10 mouse cellular contexts compared by ENCODE assay signal in the genomic region with DNA sequence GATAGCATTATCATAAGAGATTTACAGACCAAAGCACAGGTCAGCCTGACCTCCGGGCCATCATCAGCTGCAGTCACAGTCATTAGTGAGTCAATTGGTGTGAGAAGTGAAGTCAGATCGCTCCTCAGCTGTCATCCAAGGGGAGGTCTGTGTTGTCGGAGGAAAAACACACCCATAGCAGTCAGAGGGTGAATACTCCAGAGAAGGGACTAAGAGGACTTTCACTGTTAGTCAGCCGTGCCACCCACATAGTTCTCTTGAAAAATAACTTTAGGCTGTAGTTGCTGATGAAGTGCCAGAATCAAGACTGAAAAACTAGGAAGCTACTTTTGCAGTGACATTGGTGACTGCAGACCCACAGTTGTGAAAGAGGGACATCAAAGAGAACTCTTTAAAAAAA.
DNase-seq lines count a peak whose midpoint lies in the region; ATAC-seq lines count a peak whose summit lies in the region.
"Had no signal": no experiment of that assay in that cellular context is flagged by ENCODE, and none has a peak within 500 bp of the region (broad histone marks: within the 10 kb centered on the region; RNA-seq: fewer than 3 reads in every experiment).

No protein-coding gene starts in this region.

- peak overlapping the region; percentile 25; the same call in 1 of the 2 replicates for H3K4me3 ChIP-seq in heart, embryonic 11.5 days (ENCODE audit: low read depth, low read length)
- no peak overlapping the region for H3K4me3 ChIP-seq in liver, embryonic 12.5 days
- H3K4me3 ChIP-seq in stomach, embryonic 16.5 days (replicated peaks; ENCODE audit: low read length) = no peak overlapping the region
- no peak overlapping the region for H3K4me3 ChIP-seq in embryonic facial prominence, embryonic 10.5 days

- no peaks in the 10 kb centered on the region for H3K36me3 ChIP-seq in heart, embryonic 11.5 days (ENCODE audit: control insufficient read depth, insufficient read depth, low read length)
- no peaks in the 10 kb centered on the region for H3K36me3 ChIP-seq in liver, embryonic 12.5 days
- no peaks in the 10 kb centered on the region for H3K36me3 ChIP-seq in stomach, embryonic 16.5 days (ENCODE audit: control insufficient read depth, insufficient read depth, low read length)
- no peaks in the 10 kb centered on the region for H3K36me3 ChIP-seq in embryonic facial prominence, embryonic 10.5 days (replicated peaks)
- H3K36me3 ChIP-seq: G1E had no signal

- DNase-seq in heart, postnatal 36 days = no peak
- peak; percentile 7 for DNase-seq in lung, postnatal 10 days
- DNase-seq in lung, postnatal 14 days = no peak
- DNase-seq in embryonic facial prominence, embryonic 10.5 days (ENCODE audit: low spot score) = no peak
- no peak for DNase-seq in left cerebral cortex, postnatal 36 days (ENCODE audit: low spot score in 2 of 2)
- DNase-seq: adrenal gland, postnatal 36 days had no signal

- H3K27ac ChIP-seq in heart, embryonic 11.5 days (ENCODE audit: low read depth, low read length) = no peak overlapping the region
- no peak overlapping the region for H3K27ac ChIP-seq in liver, embryonic 12.5 days
- H3K27ac ChIP-seq in stomach, embryonic 16.5 days (ENCODE audit: low read length) = no peak overlapping the region
- no peak overlapping the region for H3K27ac ChIP-seq in embryonic facial prominence, embryonic 10.5 days (replicated peaks)

- intact Hi-C loops in heart, postnatal 36 days (cut with DNase I) = no loop called here
- intact Hi-C loops in left cerebral cortex, postnatal 36 days (cut with DNase I) = loop anchor here (10.0 kb wide), 1 partner anchor 424 kb away; no protein-coding TSS in a partner anchor

- ATAC-seq in heart, embryonic 11.5 days (replicated peaks; ENCODE audit: insufficient number of reproducible peaks, low FRiP score, low TSS enrichment) = no peak
- ATAC-seq in liver, embryonic 12.5 days = no peak
- no peak for ATAC-seq in stomach, embryonic 16.5 days (ENCODE audit: insufficient read depth, low FRiP score)

- 5% methylated on average over 4 of the region's 4 CpGs for WGBS in heart, embryonic 11.5 days (ENCODE audit: insufficient replicate concordance)
- 11% methylated on average over 4 of the region's 4 CpGs for WGBS in liver, embryonic 12.5 days (ENCODE audit: insufficient replicate concordance)
- 14% methylated on average over 4 of the region's 4 CpGs for WGBS in stomach, embryonic 16.5 days
- WGBS in embryonic facial prominence, embryonic 10.5 days = 32% methylated on average over 4 of the region's 4 CpGs

- no peaks in the 10 kb centered on the region for H3K9me3 ChIP-seq in heart, embryonic 11.5 days (replicated peaks; ENCODE audit: control insufficient read depth, low read length)
- H3K9me3 ChIP-seq in liver, embryonic 12.5 days (replicated peaks) = no peaks in the 10 kb centered on the region
- H3K9me3 ChIP-seq in stomach, embryonic 16.5 days (replicated peaks; ENCODE audit: control insufficient read depth, low read length) = no peaks in the 10 kb centered on the region
- H3K9me3 ChIP-seq in embryonic facial prominence, embryonic 10.5 days = no peaks in the 10 kb centered on the region
- H3K9me3 ChIP-seq: G1E had no signal

- peak overlapping the region; percentile 60 for H3K4me2 ChIP-seq in heart, embryonic 11.5 days
- peak overlapping the region; percentile 33; the same call in 1 of the 2 replicates for H3K4me2 ChIP-seq in liver, embryonic 12.5 days
- peak overlapping the region; percentile 26 for H3K4me2 ChIP-seq in stomach, embryonic 16.5 days (ENCODE audit: low read depth, low read length)

- H3K4me1 ChIP-seq in heart, embryonic 11.5 days (ENCODE audit: control insufficient read depth, insufficient read depth, low read length) = peaks cover 14% of the 10 kb centered on the region
- H3K4me1 ChIP-seq in liver, embryonic 12.5 days = peaks cover 15% of the 10 kb centered on the region; the same call in 1 of the 2 replicates
- peaks cover 21% of the 10 kb centered on the region for H3K4me1 ChIP-seq in stomach, embryonic 16.5 days (ENCODE audit: control insufficient read depth, insufficient read depth, low read length)
- H3K4me1 ChIP-seq in embryonic facial prominence, embryonic 10.5 days = peaks cover 26% of the 10 kb centered on the region

- H3K27me3 ChIP-seq in heart, embryonic 11.5 days (ENCODE audit: control insufficient read depth, insufficient read depth, low read length) = no peaks in the 10 kb centered on the region
- no peaks in the 10 kb centered on the region for H3K27me3 ChIP-seq in liver, embryonic 12.5 days (replicated peaks)
- H3K27me3 ChIP-seq in stomach, embryonic 16.5 days (ENCODE audit: control insufficient read depth, insufficient read depth, low read length) = no peaks in the 10 kb centered on the region
- 0 out of 2 replicates have a peak, but pooled peaks cover 8% of the 10 kb centered on the region for H3K27me3 ChIP-seq in embryonic facial prominence, embryonic 10.5 days (replicated peaks; ENCODE audit: low read depth, poor library complexity, severe bottlenecking)

- H3K9ac ChIP-seq in heart, embryonic 11.5 days (ENCODE audit: low read depth, low read length) = 0 out of 2 replicates have a peak overlapping the region, but pooled peaks have one; percentile 16
- H3K9ac ChIP-seq in liver, embryonic 12.5 days = no peak overlapping the region
- no peak overlapping the region for H3K9ac ChIP-seq in stomach, embryonic 16.5 days (ENCODE audit: low read length)
